Mouse (Mus musculus): ENCODE measurements at regions not wholly inside any gene's neighbourhood (a gene's known extent, or its start where the extent isn't known, plus 50 kb on each side); places are given as distances from the start of the nearest gene placed in this dataset.

- H3K27me3 ChIP-seq (ENCODE audit: insufficient read depth, low read length) = no peaks in the 10 kb centered on the region
- no peak overlapping the region for H3K4me3 ChIP-seq (ENCODE audit: low read depth, low read length)
- H3K27ac ChIP-seq (ENCODE audit: low read depth) = no peak overlapping the region
- H3K4me1 ChIP-seq (ENCODE audit: insufficient read depth) = no peaks in the 10 kb centered on the region
- no peak overlapping the region for H3K9ac ChIP-seq (replicated peaks)
- H3K4me2 ChIP-seq (ENCODE audit: low read depth, low read length) = no peak overlapping the region
- 69% methylated on average over 4 of the region's 4 CpGs for WGBS (ENCODE audit: insufficient replicate concordance)
- no peaks in the 10 kb centered on the region for H3K9me3 ChIP-seq (ENCODE audit: low read length)
- no peak for ATAC-seq
- DNase-seq = no peak
- H3K36me3 ChIP-seq (replicated peaks; ENCODE audit: insufficient read depth, low read length) = no peaks in the 10 kb centered on the region
- no peak for TF ChIP-seq EP300 (IDR thresholded peaks at IDR 0.05; ENCODE audit: low read depth)
- no peak for TF ChIP-seq CTCF (IDR thresholded peaks at IDR 0.05; ENCODE audit: low read depth)
These were observed 1277.5 kb downstream of the Gsdmc2 start for GRCm38 (mm10) chr15:62567431-62567830.

- H3K4me1 ChIP-seq (ENCODE audit: insufficient read depth) = no peaks in the 10 kb centered on the region
- no peaks in the 10 kb centered on the region for H3K36me3 ChIP-seq (replicated peaks; ENCODE audit: insufficient read depth, low read length)
- no peak overlapping the region for H3K27ac ChIP-seq (ENCODE audit: low read depth)
- no peaks in the 10 kb centered on the region for H3K9me3 ChIP-seq (ENCODE audit: low read length)
- H3K4me3 ChIP-seq (ENCODE audit: low read depth, low read length) = no peak overlapping the region
- ATAC-seq (no peak), DNase-seq (no peak)
- no peak overlapping the region for H3K9ac ChIP-seq (replicated peaks)
- H3K27me3 ChIP-seq (ENCODE audit: insufficient read depth, low read length) = no peaks in the 10 kb centered on the region
- 44% methylated on average over 7 of the region's 7 CpGs for WGBS (ENCODE audit: insufficient replicate concordance)
- H3K4me2 ChIP-seq (ENCODE audit: low read depth, low read length) = no peak overlapping the region
- TF ChIP-seq EP300 (IDR thresholded peaks at IDR 0.05; ENCODE audit: low read depth) = no peak
- TF ChIP-seq CTCF (IDR thresholded peaks at IDR 0.05; ENCODE audit: low read depth) = no peak
These were observed 1278.9 kb downstream of the Gsdmc2 start for GRCm38 (mm10) chr15:62566106-62566511.

- WGBS (ENCODE audit: insufficient replicate concordance) = 47% methylated on average over 2 of the region's 2 CpGs
These were observed 1311.7 kb downstream of the Gsdmc2 start for GRCm38 (mm10) chr15:62533233-62533632.

GRCm38 (mm10) chr15:62528975-62529374, 1316.0 kb downstream of the Gsdmc2 start:
- 49% methylated on average over 3 of the region's 3 CpGs for WGBS (ENCODE audit: insufficient replicate concordance)
- H3K9me3 ChIP-seq (ENCODE audit: low read length) = no peaks in the 10 kb centered on the region
- H3K27me3 ChIP-seq (ENCODE audit: insufficient read depth, low read length) = no peaks in the 10 kb centered on the region
- no peak overlapping the region for H3K4me3 ChIP-seq (ENCODE audit: low read depth, low read length)
- H3K36me3 ChIP-seq (replicated peaks; ENCODE audit: insufficient read depth, low read length) = no peaks in the 10 kb centered on the region
- no peak overlapping the region for H3K4me2 ChIP-seq (ENCODE audit: low read depth, low read length)
- no peak for ATAC-seq
- DNase-seq = no peak
- no peak overlapping the region for H3K27ac ChIP-seq (ENCODE audit: low read depth)
- TF ChIP-seq CTCF (IDR thresholded peaks at IDR 0.05; ENCODE audit: low read depth) = peak; percentile 26; the same call in 1 of the 2 replicates
- no peak for TF ChIP-seq EP300 (IDR thresholded peaks at IDR 0.05; ENCODE audit: low read depth)
- no peak overlapping the region for H3K9ac ChIP-seq (replicated peaks)
- no peaks in the 10 kb centered on the region for H3K4me1 ChIP-seq (ENCODE audit: insufficient read depth)

More at GRCm38 (mm10) chr15:62533233-62533632, 1311.7 kb downstream of the Gsdmc2 start:
- Histone ChIP-seq H3K27ac (ENCODE audit: low read depth) (peak overlapping the region; percentile 66), H3K9me3 (ENCODE audit: low read length) (no peaks in the 10 kb centered on the region), H3K4me2 (ENCODE audit: low read depth, low read length) (no peak overlapping the region), H3K4me3 (ENCODE audit: low read depth, low read length) (no peak overlapping the region), H3K9ac (replicated peaks) (no peak overlapping the region), H3K4me1 (ENCODE audit: insufficient read depth) (no peaks in the 10 kb centered on the region), H3K36me3 (replicated peaks; ENCODE audit: insufficient read depth, low read length) (no peaks in the 10 kb centered on the region), H3K27me3 (ENCODE audit: insufficient read depth, low read length) (no peaks in the 10 kb centered on the region)
- peak; percentile 59 for DNase-seq
- peak; percentile 99 for ATAC-seq
- TF ChIP-seq CTCF (IDR thresholded peaks at IDR 0.05; ENCODE audit: low read depth) (no peak), EP300 (IDR thresholded peaks at IDR 0.05; ENCODE audit: low read depth) (peak; percentile 81)

GRCm38 (mm10) chr15:62524628-62525027, 1320.3 kb downstream of the Gsdmc2 start:
- 60% methylated on average over 2 of the region's 2 CpGs for WGBS (ENCODE audit: insufficient replicate concordance)
- no peaks in the 10 kb centered on the region for H3K36me3 ChIP-seq (replicated peaks; ENCODE audit: insufficient read depth, low read length)
- no peak overlapping the region for H3K4me3 ChIP-seq (ENCODE audit: low read depth, low read length)
- H3K27ac ChIP-seq (ENCODE audit: low read depth) = no peak overlapping the region
- no peak for DNase-seq
- no peak overlapping the region for H3K4me2 ChIP-seq (ENCODE audit: low read depth, low read length)
- ATAC-seq = no peak
- no peaks in the 10 kb centered on the region for H3K4me1 ChIP-seq (ENCODE audit: insufficient read depth)
- no peaks in the 10 kb centered on the region for H3K9me3 ChIP-seq (ENCODE audit: low read length)
- no peaks in the 10 kb centered on the region for H3K27me3 ChIP-seq (ENCODE audit: insufficient read depth, low read length)
- TF ChIP-seq EP300 (IDR thresholded peaks at IDR 0.05; ENCODE audit: low read depth) (no peak), CTCF (IDR thresholded peaks at IDR 0.05; ENCODE audit: low read depth) (no peak)
- H3K9ac ChIP-seq (replicated peaks) = no peak overlapping the region

- H3K4me3 ChIP-seq (ENCODE audit: low read depth, low read length) = no peak overlapping the region
- H3K4me1 ChIP-seq (ENCODE audit: insufficient read depth) = no peaks in the 10 kb centered on the region
- TF ChIP-seq EP300 (IDR thresholded peaks at IDR 0.05; ENCODE audit: low read depth) (no peak), CTCF (IDR thresholded peaks at IDR 0.05; ENCODE audit: low read depth) (no peak)
- H3K4me2 ChIP-seq (ENCODE audit: low read depth, low read length) = no peak overlapping the region
- H3K27ac ChIP-seq (ENCODE audit: low read depth) = no peak overlapping the region
- H3K36me3 ChIP-seq (replicated peaks; ENCODE audit: insufficient read depth, low read length) = no peaks in the 10 kb centered on the region
- 70% methylated on average over 2 of the region's 2 CpGs for WGBS (ENCODE audit: insufficient replicate concordance)
- no peak for DNase-seq
- H3K9me3 ChIP-seq (ENCODE audit: low read length) = no peaks in the 10 kb centered on the region
- H3K27me3 ChIP-seq (ENCODE audit: insufficient read depth, low read length) = no peaks in the 10 kb centered on the region
- no peak for ATAC-seq
- H3K9ac ChIP-seq (replicated peaks) = no peak overlapping the region
These were observed 1320.8 kb downstream of the Gsdmc2 start for GRCm38 (mm10) chr15:62524135-62524534.

GRCm38 (mm10) chr15:62513462-62513861, 1331.5 kb downstream of the Gsdmc2 start:
- 83% methylated on average over 1 of the region's 1 CpGs for WGBS (ENCODE audit: insufficient replicate concordance)
- no peaks in the 10 kb centered on the region for H3K4me1 ChIP-seq (ENCODE audit: insufficient read depth)
- no peak for TF ChIP-seq CTCF (IDR thresholded peaks at IDR 0.05; ENCODE audit: low read depth)
- DNase-seq = no peak
- no peak for ATAC-seq
- H3K36me3 ChIP-seq (replicated peaks; ENCODE audit: insufficient read depth, low read length) = no peaks in the 10 kb centered on the region
- no peak overlapping the region for H3K27ac ChIP-seq (ENCODE audit: low read depth)
- no peaks in the 10 kb centered on the region for H3K27me3 ChIP-seq (ENCODE audit: insufficient read depth, low read length)
- no peaks in the 10 kb centered on the region for H3K9me3 ChIP-seq (ENCODE audit: low read length)
- H3K9ac ChIP-seq (replicated peaks) = no peak overlapping the region
- H3K4me3 ChIP-seq (ENCODE audit: low read depth, low read length) = no peak overlapping the region
- no peak overlapping the region for H3K4me2 ChIP-seq (ENCODE audit: low read depth, low read length)
